Mouse (Mus musculus): ENCODE measurements around the gene Hspg2.
"Not testable (repeated sequence)": the region's sequence is repeated elsewhere in the genome, so short reads cannot be mapped to it uniquely, and the experiment has no call there.

Hspg2 gene

DNA sequence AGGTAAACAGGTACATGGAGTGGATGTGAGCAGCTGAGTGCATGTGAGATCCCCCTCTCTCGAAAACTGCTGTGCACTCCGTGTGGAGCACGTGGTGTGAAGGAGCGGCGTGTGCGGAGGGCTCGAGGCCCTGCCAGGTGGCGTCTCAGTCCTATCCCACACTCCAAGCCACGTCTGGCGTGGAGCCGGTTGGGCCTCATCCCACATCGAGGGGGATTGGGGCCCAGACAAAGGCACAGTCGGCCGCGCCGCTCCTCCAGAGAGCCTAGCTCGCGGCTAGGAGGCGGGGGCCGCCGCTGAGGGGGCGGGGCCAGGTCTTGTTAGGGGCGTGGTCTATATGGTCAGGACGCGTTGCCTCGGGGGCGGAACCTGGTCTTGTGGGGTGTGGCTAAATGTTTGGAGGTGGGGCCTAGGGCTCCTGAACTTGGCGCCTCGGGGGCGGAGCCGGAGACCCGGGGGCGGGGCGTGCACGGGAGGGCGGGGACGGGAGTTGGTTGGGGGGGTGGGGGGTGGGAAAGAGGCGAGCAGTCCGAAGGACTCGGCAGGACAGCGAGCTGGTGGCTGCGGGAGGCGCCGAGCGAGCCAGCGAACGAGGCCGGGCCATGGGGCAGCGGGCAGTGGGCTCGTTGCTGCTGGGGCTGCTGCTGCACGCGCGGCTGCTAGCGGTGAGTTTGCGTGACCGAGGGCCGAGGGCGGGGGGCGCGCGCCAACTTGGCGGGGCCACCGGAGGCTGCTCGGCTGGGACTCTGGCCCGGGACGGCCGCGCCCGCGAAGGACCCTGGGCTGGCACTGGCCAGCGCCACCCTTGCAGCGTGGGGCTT, at the start of gene Hspg2:
TSS of gene Hspg2 (plus strand) at position 510 of the 821 bp plus-strand sequence.
- DNase-seq: peak; percentile 82

DNA sequence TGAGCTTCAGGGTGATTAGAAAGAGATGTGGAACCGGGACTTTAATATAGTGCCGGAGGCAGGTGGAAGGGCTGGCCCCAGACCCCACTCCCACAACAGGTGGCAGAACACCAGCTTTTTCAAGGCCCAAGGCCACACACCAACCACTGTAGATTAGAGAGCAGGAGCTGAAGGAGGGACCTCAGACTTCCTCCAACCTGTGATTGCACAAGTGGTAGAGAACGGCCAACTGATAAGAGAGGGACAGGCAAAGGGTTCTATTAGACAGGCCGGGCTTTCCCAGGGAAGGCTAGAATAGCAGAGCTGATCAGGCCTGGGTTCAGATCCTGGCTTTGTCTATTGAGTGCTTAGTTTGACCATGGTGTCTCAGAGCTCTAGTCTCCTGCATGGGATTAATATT, 38.1 kb upstream of the Hspg2 start, which contains the start of gene Cela3b:
TSS of gene Cela3b (minus strand) at position 39 of the 400 bp plus-strand sequence.
- DNase-seq: no peak

DNA sequence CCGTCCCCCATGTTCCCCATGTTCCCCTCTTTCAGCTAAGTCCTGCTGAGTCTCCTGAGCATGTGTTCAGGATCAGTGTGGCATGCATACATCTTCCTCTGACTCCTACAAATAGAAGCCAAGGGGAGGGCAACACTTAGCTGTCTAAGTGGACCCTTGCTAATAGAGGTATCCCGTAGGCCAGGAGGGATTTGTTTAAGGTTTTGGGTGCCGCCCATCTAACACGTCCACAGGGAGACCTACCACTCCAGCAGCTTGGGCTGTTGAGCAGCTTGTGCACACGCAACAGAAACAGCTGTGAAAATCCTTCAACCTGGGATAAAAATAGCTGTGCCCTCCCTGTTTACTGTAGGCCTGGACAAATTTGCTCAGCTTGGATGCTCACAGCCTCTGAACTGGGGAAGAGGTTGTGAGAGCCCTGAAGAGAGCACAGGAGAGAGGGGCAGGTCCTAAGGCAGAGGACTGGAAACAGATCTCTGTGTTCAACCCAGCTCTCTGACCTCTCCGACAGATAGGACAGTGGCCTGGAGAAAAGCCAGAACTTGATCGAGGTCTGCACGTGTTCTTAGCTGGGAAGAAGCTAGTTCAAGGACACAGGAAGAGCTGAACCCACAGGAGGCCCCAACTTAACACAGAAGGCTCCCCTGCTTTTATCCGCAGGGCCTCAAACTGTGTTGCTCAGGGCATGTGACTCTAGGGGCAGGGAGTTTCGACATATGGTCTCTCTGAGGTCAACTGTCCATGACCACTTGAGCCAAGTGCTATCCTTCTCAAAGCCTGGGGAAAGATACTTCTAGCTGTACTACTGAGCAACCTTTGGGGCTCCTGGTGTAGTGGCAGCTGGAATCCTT, 35.6 kb upstream of the Hspg2 start:
- DNase-seq: not testable (repeated sequence)

DNA sequence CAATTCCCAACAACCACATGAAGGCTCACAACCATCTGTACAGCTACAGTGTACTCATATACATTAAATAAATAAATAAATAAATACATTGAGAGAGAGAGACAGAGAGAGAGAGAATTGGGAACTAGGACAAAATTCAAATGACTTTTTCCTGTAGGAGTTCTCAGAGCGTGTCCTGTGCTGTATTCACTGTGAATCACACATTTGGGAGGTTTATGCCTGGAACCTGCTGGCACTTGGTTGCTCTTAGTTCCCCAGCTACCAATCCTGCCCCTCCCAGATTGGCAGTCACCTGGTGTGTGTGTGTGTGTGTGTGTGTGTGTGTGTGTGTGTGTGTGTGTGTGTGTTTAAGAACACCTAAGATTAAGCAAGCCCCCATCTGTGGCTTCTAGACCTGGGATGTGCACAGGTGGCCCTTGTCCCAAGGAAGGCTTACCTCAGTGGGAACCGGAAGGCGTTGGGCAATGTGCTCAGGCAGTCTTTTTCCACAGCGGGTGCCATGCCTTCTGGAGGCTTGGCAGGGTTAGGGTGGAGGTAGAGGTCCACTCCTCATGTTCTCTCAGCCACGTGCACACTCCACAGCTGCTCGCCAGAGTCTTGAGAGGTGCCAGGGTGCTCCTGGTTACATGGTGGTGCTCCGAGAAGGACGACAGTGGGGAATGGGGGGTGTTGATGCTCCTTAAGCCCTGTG, 31.4 kb upstream of the Hspg2 start:
- no peak for DNase-seq

DNA sequence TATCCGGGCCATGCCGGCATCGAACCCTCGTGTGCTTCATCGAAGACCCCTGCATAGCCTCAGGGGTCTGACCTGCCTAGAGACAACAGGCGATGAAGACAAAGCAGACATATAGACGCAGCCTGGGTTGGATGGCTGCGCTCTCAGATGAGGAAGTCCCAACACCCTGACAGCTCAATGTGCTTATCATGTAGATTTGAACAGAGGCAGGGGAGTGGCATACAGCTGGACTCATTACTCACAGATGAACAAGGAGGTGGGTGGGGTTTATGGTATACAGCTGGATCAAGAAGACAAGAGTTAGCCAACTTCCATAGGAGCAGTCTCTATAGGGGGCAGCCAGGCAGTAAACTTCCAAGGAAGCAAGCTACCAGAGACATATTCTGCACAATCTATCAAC, 29.7 kb upstream of the Hspg2 start:
- DNase-seq: no peak

DNA sequence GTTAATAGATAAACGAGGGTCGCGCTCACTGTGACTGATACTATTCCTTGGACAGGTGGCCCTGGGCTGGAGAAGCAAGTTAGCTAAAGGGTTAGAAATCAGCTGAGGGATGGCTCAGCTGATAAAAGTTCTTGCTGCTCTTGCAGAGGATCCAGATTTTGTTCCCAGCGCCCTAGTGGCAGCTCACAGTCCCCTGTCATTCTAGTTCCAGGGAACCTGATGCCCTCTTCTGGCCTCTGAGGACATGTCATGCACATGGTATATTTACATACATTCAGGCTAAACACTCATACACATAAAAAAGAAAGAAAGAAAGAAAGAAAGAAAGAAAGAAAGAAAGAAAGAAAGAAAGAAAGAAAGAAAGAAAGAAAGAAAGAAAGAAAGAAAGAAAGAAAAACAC, 27.2 kb upstream of the Hspg2 start:
- no peak for DNase-seq

DNA sequence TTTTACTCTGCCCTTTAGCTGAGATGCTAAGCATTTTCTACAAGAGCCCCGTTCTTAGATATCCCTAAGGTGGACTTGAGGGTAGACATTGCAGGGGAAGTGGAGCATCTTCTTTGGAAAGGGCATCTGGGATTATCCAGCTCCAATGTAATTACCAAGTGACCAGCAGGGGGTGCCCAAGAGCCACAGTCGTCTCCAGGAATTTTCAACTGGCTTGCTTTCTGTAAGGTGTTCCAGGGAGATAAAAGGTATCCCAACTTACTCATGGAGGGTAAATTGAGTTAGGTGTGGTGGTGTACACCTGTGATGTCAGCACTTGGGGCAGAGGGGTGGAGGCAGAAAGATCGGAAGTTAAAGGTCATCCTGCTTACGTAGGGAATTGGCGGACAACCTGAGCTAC, 24.9 kb upstream of the Hspg2 start:
- peak; percentile 69 for DNase-seq

DNA sequence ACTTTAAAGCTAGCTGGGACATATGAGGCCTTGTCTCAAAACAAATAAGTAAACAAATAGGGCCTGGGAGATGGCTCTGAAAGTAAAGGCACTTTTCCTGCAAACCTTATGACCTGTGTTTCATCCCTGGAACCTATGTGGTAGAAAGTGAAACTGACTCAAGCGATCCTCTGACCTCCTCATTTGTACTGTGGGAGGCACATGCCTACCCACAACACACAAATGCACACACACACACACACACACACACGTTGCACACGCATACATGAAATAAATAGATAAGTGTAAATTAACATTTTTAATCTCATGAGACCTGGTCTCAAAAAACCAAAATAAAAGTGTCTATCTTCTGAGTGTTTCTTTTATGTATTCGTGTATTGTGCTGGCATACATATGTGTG, 22.7 kb upstream of the Hspg2 start:
- no peak for DNase-seq

DNA sequence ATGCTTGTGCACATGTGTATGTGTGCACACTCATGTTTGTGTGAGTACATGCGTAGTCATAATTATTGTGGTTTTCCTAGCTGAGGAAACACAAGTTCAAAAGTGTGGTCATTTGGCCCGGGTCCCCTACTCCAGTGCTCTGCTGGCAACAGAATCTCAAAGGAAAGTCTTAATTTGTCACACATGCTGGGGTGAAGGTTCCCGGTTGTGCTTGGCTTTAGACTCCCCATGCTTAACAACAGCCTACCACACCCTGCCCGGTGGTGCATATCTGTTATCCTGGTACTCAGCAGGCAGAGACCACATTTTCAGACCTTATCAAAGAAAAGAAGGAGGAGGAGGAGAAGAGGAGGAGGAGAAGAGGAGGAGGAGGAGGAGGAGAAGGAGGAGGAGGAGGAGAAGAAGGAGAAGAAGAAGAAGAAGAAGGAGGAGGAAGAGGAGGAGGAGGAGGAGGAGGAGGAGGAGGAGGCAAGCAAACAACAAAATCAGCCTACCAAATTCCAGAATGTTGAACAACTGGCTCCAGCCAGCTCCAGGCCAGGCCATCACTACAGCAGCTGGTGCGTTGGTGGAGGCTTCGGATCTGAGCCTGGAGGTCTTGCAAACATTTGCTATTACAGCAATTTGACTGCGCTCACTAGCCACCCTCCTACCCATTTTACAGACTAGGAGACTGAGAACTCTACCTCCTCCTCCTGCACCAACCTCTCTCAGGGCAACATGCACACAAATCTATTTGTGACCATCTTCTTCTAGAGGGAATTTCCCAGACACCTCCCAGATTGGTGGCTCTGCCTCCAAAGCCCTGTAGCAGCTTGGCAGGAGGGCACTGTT, 21.0 kb upstream of the Hspg2 start:
- DNase-seq: no peak

DNA sequence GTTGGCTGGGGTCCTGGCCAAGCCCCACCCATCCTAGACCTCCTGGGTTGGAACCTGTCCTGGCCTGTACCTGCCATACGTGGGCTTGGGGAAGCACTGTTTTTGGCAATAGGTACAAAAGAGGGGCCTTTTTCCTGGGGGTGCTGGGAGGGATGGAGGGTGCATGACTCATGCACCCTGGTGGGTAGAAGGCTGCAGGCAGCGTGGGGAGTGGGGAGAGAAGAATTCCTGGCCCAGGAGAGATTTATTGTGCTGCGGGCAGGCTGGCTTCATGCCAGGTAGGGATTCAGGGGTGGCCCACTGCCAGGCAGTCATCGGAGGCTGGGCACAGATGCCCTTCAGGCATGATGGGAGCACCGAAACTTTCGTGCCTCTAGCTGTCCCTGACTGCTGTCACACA, 20.4 kb upstream of the Hspg2 start:
- DNase-seq: peak; percentile 23

DNA sequence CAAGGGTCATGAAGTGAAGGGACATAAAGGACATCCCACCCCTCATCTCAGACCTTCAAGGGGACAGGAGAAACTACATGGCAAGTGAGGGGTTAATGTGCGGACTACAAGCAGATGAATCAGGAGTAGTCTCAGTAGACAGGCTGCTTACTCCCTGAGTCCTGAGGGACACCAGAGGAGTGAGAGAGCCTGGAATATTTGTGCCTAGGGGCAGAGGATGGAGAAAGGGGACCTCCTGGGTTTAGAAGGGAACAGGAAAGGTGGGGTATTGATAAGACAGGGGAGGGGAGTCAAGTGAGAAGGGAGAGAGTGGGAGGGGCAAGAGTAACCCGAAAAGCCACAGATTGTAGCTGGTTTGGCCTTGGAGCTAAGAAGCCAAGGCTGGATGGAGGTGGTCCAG, 19.9 kb upstream of the Hspg2 start:
- no peak for DNase-seq

DNA sequence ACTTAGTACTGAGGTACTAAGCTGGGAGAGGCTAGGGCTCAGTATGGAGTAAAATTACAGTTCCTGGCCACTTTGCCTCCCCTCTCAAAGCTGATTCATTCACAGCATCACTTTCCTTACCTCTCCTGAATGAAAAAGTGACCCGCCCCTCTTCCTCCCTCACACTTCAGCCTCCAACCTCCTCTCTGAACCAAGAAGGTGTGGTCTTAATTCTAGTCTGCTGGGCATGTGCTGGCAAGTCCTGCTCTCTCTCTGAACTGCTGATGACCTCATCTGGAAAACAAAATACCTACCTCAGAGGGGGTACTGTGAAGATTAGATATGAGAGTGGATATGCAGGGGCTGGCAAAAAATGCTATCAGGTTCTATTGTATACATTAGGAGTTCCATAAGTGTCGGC, 19.4 kb upstream of the Hspg2 start:
- no peak for DNase-seq

DNA sequence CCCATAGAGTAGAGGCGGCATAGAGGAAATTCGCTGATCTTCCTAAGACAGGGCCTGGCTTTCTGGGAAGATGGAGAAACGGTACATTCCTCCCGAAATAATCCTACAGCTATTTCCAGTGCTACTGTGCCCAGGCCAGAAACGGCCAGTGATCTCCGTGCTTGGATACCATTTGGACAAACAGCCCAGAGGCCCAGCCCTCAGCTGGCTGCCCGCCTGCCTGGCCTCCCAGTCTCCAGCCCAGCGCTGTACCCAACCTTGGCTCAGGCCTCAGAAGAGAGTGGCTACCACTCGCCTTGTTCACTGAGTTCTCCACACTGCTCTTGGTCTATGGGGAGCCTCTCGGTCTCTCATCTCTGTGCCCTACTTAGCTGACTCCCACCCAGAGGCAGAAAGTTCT, 18.9 kb upstream of the Hspg2 start:
- DNase-seq: no peak

DNA sequence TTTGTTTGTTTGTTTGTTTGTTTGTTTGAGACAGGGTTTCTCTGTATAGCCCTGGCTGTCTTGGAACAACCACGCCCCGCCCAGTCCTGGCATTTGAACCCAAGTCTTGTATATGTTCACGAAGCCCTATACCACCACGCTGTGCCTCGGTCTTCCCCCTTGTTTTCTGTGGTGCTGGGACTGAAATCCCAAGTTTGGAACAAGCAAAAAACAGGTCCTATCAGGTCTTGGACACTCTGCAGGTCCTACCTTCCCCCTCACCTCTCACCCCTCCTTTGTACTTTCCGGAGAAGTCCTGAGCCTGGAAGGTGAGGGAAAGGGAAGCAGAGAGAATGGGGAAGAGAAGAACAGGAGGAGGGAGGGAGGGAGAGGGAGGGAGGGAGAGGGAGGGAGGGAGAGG, 16.4 kb upstream of the Hspg2 start:
- DNase-seq: no peak

DNA sequence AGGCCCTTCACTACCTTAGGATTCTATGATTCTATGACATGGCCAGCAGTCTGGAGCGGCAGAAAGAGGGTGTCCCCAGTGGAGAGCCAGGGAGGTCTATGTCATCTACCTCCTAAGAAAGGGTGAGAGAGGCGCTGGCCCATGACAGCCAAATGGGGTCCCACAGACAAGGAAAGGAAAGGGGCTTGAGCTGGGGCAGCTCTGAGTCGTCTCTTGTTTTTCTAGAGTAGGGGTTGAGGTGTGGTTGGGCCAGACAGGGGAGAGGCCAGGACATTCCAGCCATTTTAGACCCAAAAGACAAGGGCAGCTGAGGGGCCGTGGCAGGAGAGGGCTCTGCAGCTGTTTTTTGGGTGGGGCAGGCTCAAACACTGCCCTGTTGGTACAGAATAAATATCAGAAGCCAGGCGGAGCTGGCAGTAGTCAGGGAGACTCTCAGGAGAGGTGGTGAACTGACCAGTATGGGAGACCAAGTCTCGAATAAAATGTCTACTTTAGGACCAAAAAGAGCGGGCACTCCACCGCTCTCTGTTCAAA, 15.3 kb upstream of the Hspg2 start, which contains the start of gene 1700013G24Rik:
TSS of gene 1700013G24Rik (plus strand) at position 51 of the 534 bp plus-strand sequence.
- DNase-seq: no peak

DNA sequence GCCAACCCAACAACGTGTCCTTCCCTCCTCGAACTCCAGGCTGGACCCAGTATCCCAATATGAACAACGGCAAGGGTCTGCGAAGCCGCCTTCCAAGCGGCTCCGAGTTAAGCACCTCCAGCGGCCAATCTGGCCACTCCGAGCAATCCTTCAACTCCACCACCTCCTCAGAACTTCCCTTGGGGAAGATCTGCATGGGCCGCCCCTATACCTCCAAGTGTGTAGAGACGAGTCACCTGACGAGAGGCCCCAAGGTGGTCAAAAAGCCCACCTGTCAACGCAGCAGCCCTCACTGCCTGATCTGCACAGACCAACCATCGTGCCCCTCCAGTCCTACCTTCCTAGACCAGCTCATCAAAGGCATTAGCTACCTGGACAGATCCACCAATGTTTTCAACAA, 14.0 kb upstream of the Hspg2 start:
- no peak for DNase-seq

DNA sequence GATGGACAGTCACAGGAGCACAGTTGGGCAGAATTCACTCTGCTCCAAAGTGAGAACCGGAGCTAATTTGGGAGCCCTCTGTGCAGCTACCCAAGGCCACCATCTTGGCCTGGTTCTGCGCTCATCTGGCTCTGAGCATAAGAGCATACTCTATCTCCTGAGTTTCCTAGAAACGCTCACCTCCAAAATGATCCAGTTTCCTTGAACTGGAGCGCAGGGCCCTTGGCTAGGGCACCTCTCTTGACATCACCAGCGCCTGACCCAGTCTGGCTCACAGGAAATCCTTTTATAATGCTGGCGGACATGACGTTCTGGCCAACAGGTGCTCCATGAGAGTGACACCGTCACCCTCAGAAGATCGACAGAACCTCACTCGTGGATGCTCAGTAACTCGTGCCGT, 12.0 kb upstream of the Hspg2 start:
- no peak for DNase-seq

DNA sequence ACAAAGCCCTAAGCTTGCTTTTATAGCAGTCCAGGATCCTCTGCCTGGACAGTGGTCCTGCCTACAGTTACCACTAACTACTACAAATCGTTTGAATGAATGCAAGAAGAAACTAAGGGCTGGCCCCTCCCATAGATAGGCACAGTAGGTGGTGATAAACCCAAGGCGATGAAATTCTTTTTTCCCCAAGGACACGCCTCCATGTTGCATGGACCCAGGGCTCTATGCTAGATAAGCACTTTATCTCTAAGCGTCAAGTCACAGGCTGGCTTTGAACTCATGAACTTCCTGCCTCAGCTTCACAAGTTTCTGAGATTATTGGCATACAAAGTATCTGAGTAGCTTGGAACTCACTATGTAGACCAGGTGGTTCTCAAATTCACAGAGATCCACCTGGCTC, 11.3 kb upstream of the Hspg2 start:
- no peak for DNase-seq

DNA sequence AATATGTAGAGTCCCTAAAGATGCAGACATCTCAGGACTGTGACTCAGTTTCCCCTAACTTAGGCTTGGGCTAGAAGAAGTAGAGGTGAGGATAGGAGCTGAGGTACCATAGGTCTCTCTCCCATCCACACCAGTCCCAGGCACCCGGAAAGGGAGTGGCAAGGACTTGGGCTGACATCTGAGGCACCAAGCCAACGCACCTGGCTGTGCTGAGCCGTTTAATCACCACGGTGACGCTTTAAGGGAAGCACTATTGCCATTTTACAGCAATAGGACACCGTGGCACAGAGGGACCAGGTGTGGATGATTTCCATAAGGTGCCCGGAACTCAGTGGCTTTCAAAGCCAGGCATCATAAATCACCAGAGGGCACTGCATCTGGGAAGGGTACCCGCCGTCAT, 10.3 kb upstream of the Hspg2 start:
- no peak for DNase-seq

DNA sequence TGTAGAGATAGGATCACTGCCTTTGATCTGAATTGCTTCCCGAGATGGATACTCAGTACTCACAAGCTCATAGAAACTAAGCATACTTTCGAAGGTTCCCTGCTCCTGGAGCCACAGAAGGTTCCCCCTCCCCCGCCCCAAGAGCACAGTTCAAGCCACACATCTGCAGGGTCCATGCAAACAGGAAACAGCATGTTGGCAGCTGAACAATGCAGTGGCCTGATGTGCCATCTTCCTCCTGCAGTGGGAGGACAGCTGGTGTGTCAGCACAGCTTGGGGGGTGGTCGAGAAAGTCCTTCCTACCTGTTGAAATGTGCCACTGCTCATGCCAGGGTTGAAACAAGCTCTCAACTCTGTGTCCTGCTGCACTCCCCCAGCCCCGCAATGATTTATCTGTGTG, 9.7 kb upstream of the Hspg2 start:
- DNase-seq: no peak

DNA sequence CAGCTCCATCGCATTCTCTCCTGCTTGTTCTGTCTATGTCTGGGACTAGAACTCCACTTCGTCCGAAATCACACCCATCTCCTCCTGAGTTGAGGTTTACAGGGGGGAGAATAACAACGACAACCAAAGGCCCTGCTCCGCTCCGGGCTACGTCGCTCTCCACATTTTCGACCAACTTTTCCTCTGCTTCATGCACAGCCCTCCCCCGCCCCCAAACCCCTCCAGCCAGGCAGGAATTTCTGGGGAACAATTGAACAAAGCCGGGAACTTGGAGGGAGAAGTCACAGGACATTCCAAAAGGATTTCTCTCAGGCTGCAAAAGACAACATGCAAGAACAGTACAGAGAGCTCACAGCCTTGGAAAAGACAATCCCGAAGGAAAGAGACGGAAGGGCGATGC, 7.9 kb upstream of the Hspg2 start:
- DNase-seq: no peak

DNA sequence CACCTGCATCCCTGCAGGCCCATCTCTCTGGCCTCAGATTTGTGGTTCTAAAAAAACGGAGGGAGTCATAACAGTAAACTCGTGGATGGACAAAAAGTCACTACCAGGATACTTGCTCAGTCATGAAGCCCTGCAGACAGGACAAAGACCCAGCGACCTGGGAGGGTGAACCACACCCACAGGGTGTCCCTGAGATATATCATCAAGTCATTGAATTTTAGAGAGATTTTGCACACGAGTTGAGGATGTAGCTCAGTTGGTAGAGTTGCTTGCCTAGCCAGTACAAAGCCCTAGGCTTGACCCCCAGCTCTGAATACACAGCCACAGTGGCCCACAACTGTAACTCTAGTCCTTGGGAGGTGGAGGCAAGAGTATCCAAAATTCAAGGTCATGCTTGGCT, 7.4 kb upstream of the Hspg2 start:
- DNase-seq: no peak

Measured in cerebellum, adult 9-11 months (tissue).